Mouse (Mus musculus): ENCODE results near the gene Adamts3.

DNA sequence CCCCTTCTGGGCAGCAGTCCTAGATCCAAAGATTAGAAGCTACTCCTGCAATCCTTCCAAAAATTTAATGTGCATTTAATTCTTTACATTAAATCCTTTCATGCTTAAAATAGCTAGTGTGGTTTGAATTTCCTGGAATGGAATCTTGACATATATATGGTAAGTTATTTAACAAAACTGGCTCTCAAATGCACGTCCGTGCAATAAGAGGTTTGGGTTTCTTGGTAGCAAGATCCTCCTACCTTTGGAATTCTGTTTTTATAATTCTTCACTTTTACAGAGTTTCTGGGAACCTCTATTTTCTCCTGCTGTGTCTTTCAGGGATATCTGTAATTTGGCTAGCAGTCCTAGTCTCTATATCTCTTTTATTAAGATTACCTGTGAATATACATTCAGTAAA, 148.4 kb downstream of the Adamts3 start:
- TF ChIP-seq CTCF (IDR thresholded peaks at IDR 0.05; ENCODE audit: low read depth, low read length) (no peak), POLR2AphosphoS5 (IDR thresholded peaks at IDR 0.05; ENCODE audit: insufficient replicate concordance, low read depth, low read length) (no peak), GATA1 (IDR thresholded peaks at IDR 0.05; ENCODE audit: borderline replicate concordance, low read length) (no peak), TAL1 (conservative IDR thresholded peaks at IDR 0.05; ENCODE audit: low read depth, low read length) (no peak)
